Mouse (Mus musculus): ENCODE measurements around the gene Cdr2. TPM values are rescaled to one million over a fixed set of nuclear protein-coding genes. Genes with fewer than 3 reads are reported as not detected.

The Cdr2 gene
- polyA plus RNA-seq, 1 experiment from 2014 or later = 38.1 TPM

Other genes with a start within 250 kb of the Cdr2 start
- gene Vwa3a, start 243.0 kb downstream of the Cdr2 start, polyA plus RNA-seq (2015; fragmentation: Nextera tagmentation; extraction: Ambion mirVana) = 0.02 and 0.03 TPM in 2 replicates
- gene Gm5737, start 169.9 kb downstream of the Cdr2 start, polyA plus RNA-seq (2015; fragmentation: Nextera tagmentation; extraction: Ambion mirVana) = not detected in 2 replicates
- 42.2 and 44.2 TPM in 2 replicates for gene Eef2k, start 139.5 kb downstream of the Cdr2 start, polyA plus RNA-seq (2015; fragmentation: Nextera tagmentation; extraction: Ambion mirVana)
- gene Polr3e, start 64.6 kb downstream of the Cdr2 start, polyA plus RNA-seq (2015; fragmentation: Nextera tagmentation; extraction: Ambion mirVana) = 19.3 and 21.1 TPM in 2 replicates
- not detected in 2 replicates for gene Mfsd13b, start 197 bp upstream of the Cdr2 start, polyA plus RNA-seq (2015; fragmentation: Nextera tagmentation; extraction: Ambion mirVana)
- 50.9 and 59.3 TPM in 2 replicates for gene Mettl9, start 52.1 kb upstream of the Cdr2 start, polyA plus RNA-seq (2015; fragmentation: Nextera tagmentation; extraction: Ambion mirVana)
- gene Igsf6, start 92.3 kb upstream of the Cdr2 start, polyA plus RNA-seq (2015; fragmentation: Nextera tagmentation; extraction: Ambion mirVana) = 6.8 and 7.7 TPM in 2 replicates
- not detected in 2 replicates for gene Otoa, start 99.3 kb upstream of the Cdr2 start, polyA plus RNA-seq (2015; fragmentation: Nextera tagmentation; extraction: Ambion mirVana)

All from liver, embryonic 13.5 days (tissue).